ENCODE assay signal across 8 mouse cellular contexts in genomic region chr14:51913062-51913959, GRCm38 (mm10). TPM values are rescaled to one million over a fixed set of nuclear protein-coding genes. Genes with fewer than 3 reads are reported as not detected.
DNase-seq lines count a peak whose midpoint lies in the region; ATAC-seq and TF ChIP-seq lines count a peak whose summit lies in the region.

No protein-coding gene starts in this region.

- WGBS in embryonic facial prominence, embryonic 10.5 days = 2% methylated on average over 58 of the region's 58 CpGs
- WGBS in intestine, postnatal 0 days = under 1% methylated on average over 58 of the region's 58 CpGs

- ATAC-seq in intestine, postnatal 0 days = peak; percentile 80
- ATAC-seq in megakaryocyte-erythroid progenitor cell, adult 5-6 weeks (replicated peaks; ENCODE audit: low FRiP score, low TSS enrichment, poor library complexity, severe bottlenecking) = peak; percentile 78

- peak; percentile 83 for DNase-seq in adrenal gland, adult 8-10 months
- peak; percentile 76 for DNase-seq in embryonic facial prominence, embryonic 10.5 days (ENCODE audit: low spot score)
- DNase-seq in heart, adult 11 months = peak; percentile 99
- DNase-seq in left cerebral cortex, postnatal 36 days (ENCODE audit: low spot score in 2 of 2) = peak; percentile 58 to 63
- peak; percentile 62 for DNase-seq in right cerebral cortex, postnatal 25 days
- peak; percentile 76 for DNase-seq in urinary bladder, postnatal 25 days (ENCODE audit: low spot score)

- H3K9me3 ChIP-seq in embryonic facial prominence, embryonic 10.5 days = no peaks in the 10 kb centered on the region
- no peaks in the 10 kb centered on the region for H3K9me3 ChIP-seq in intestine, postnatal 0 days (ENCODE audit: control insufficient read depth)

- H3K27me3 ChIP-seq in embryonic facial prominence, embryonic 10.5 days (replicated peaks; ENCODE audit: low read depth, poor library complexity, severe bottlenecking) = peaks cover 47% of the 10 kb centered on the region
- no peaks in the 10 kb centered on the region for H3K27me3 ChIP-seq in intestine, postnatal 0 days (replicated peaks; ENCODE audit: control insufficient read depth, insufficient read depth, low read length)

- H3K4me2 ChIP-seq in intestine, postnatal 0 days (replicated peaks; ENCODE audit: low read depth) = peak overlapping the region; percentile 98

- H3K4me3 ChIP-seq in embryonic facial prominence, embryonic 10.5 days = peak overlapping the region; percentile 76
- H3K4me3 ChIP-seq in intestine, postnatal 0 days (ENCODE audit: low read depth, low read length) = peak overlapping the region; percentile 57

- H3K9ac ChIP-seq in intestine, postnatal 0 days (ENCODE audit: low read depth, low read length) = peak overlapping the region; percentile 59

- intact Hi-C loops in left cerebral cortex, postnatal 36 days (cut with DNase I) = loop anchor here (5.0 kb wide), 1 partner anchor 99 kb away; no protein-coding TSS in a partner anchor

- H3K36me3 ChIP-seq in embryonic facial prominence, embryonic 10.5 days (replicated peaks) = no peaks in the 10 kb centered on the region
- peaks cover 11% of the 10 kb centered on the region; the same call in 1 of the 2 replicates for H3K36me3 ChIP-seq in intestine, postnatal 0 days (ENCODE audit: control insufficient read depth, insufficient read depth)

- no peak for TF ChIP-seq CTCF in intestine, postnatal 0 days (IDR thresholded peaks at IDR 0.05; ENCODE audit: low read depth)

- H3K27ac ChIP-seq in embryonic facial prominence, embryonic 10.5 days (replicated peaks) = peak overlapping the region; percentile 74
- H3K27ac ChIP-seq in intestine, postnatal 0 days (ENCODE audit: low read depth, low read length) = peak overlapping the region; percentile 74

- peaks cover 30% of the 10 kb centered on the region for H3K4me1 ChIP-seq in embryonic facial prominence, embryonic 10.5 days
- H3K4me1 ChIP-seq in intestine, postnatal 0 days (replicated peaks; ENCODE audit: control insufficient read depth, insufficient read depth, low read length) = no peaks in the 10 kb centered on the region; the same call in 1 of the 2 replicates

RNA-seq across cellular contexts. Expression of gene Ndrg2, which starts 0.6 kb away (rescaled TPM):
- total RNA-seq in adrenal gland, adult 8-10 months (2022) = 100 to 1,000 TPM; 209 to 364 (median 285) TPM
- 15.4 and 16.6 TPM in 2 replicates for polyA plus RNA-seq in embryonic facial prominence, embryonic 10.5 days (2016; fragmentation: Nextera tagmentation; extraction: Ambion mirVana)
- polyA plus RNA-seq in intestine, postnatal 0 days (2015; fragmentation: Nextera tagmentation; extraction: Ambion mirVana) = 24.9 and 27.1 TPM in 2 replicates
- total RNA-seq in left cerebral cortex, postnatal 36 days (2021) = 100 to 1,000 TPM; 753 to 795 TPM
- total RNA-seq in megakaryocyte-erythroid progenitor cell, adult 5-6 weeks (2014; fragmentation: Nextera tagmentation) = 1.9 and 11.1 TPM in 2 replicates
- 2.1 and 3.4 TPM in 2 replicates for total RNA-seq in megakaryocyte-erythroid progenitor cell, adult 5-6 weeks (2017)

RNA-seq across cellular contexts. Expression of gene Tppp2, which starts 4.9 kb away (rescaled TPM):
- not detected for total RNA-seq in adrenal gland, adult 8-10 months (2022)
- not detected in 2 replicates for polyA plus RNA-seq in embryonic facial prominence, embryonic 10.5 days (2016; fragmentation: Nextera tagmentation; extraction: Ambion mirVana)
- polyA plus RNA-seq in intestine, postnatal 0 days (2015; fragmentation: Nextera tagmentation; extraction: Ambion mirVana) = not detected in 2 replicates
- total RNA-seq in left cerebral cortex, postnatal 36 days (2021) = not detected
- not detected in 2 replicates for total RNA-seq in megakaryocyte-erythroid progenitor cell, adult 5-6 weeks (2014; fragmentation: Nextera tagmentation)
- not detected in 2 replicates for total RNA-seq in megakaryocyte-erythroid progenitor cell, adult 5-6 weeks (2017)

RNA-seq across cellular contexts. Expression of gene Rnase13, which starts 9.3 kb away (rescaled TPM):
- total RNA-seq in adrenal gland, adult 8-10 months (2022) = not detected
- not detected in 2 replicates for polyA plus RNA-seq in embryonic facial prominence, embryonic 10.5 days (2016; fragmentation: Nextera tagmentation; extraction: Ambion mirVana)
- polyA plus RNA-seq in intestine, postnatal 0 days (2015; fragmentation: Nextera tagmentation; extraction: Ambion mirVana) = not detected in 2 replicates
- not detected for total RNA-seq in left cerebral cortex, postnatal 36 days (2021)
- total RNA-seq in megakaryocyte-erythroid progenitor cell, adult 5-6 weeks (2014; fragmentation: Nextera tagmentation) = not detected in 2 replicates
- total RNA-seq in megakaryocyte-erythroid progenitor cell, adult 5-6 weeks (2017) = not detected in 2 replicates

RNA-seq across cellular contexts. Expression of gene Slc39a2, which starts 20.6 kb away (rescaled TPM):
- 1 to 10 TPM in 1 of 4 experiments, under 1 TPM in 3; 0.20 to 1.2 (median 0.66) TPM for total RNA-seq in adrenal gland, adult 8-10 months (2022)
- polyA plus RNA-seq in embryonic facial prominence, embryonic 10.5 days (2016; fragmentation: Nextera tagmentation; extraction: Ambion mirVana) = 0.60 and 0.62 TPM in 2 replicates
- polyA plus RNA-seq in intestine, postnatal 0 days (2015; fragmentation: Nextera tagmentation; extraction: Ambion mirVana) = 0.38 and 0.57 TPM in 2 replicates
- total RNA-seq in left cerebral cortex, postnatal 36 days (2021) = 1 to 10 TPM; 2.6 to 8.1 TPM
- total RNA-seq in megakaryocyte-erythroid progenitor cell, adult 5-6 weeks (2014; fragmentation: Nextera tagmentation) = 0.69 and 1.4 TPM in 2 replicates
- not detected in 2 replicates for total RNA-seq in megakaryocyte-erythroid progenitor cell, adult 5-6 weeks (2017)

RNA-seq across cellular contexts. Expression of gene Mettl17, which starts 28.7 kb away (rescaled TPM):
- total RNA-seq in adrenal gland, adult 8-10 months (2022) = 10 to 100 TPM; 31.5 to 50.1 (median 45.6) TPM
- polyA plus RNA-seq in embryonic facial prominence, embryonic 10.5 days (2016; fragmentation: Nextera tagmentation; extraction: Ambion mirVana) = 52.4 and 53.0 TPM in 2 replicates
- 16.9 and 19.7 TPM in 2 replicates for polyA plus RNA-seq in intestine, postnatal 0 days (2015; fragmentation: Nextera tagmentation; extraction: Ambion mirVana)
- 10 to 100 TPM; 23.6 to 45.2 TPM for total RNA-seq in left cerebral cortex, postnatal 36 days (2021)
- total RNA-seq in megakaryocyte-erythroid progenitor cell, adult 5-6 weeks (2014; fragmentation: Nextera tagmentation) = 23.4 and 33.9 TPM in 2 replicates
- 9.5 and 13.7 TPM in 2 replicates for total RNA-seq in megakaryocyte-erythroid progenitor cell, adult 5-6 weeks (2017)

Comparison
In these comparisons a context has a peak if more than half of its experiments do, and no peak if none do; other contexts are left out.
1. Peak in every context shown above with its lines: DNase-seq, ATAC-seq, H3K4me3 ChIP-seq and H3K27ac ChIP-seq.
2. RNA of gene Ndrg2, which starts 0.6 kb away (total RNA-seq): 753 to 795 TPM in left cerebral cortex, postnatal 36 days and 209 to 364 TPM in adrenal gland, adult 8-10 months; 1.9 to 11.1 TPM in megakaryocyte-erythroid progenitor cell, adult 5-6 weeks; every median in the first group is over 10 times any median in the second.